Mouse (Mus musculus): ENCODE data around the gene Dnajc11. TPM values are rescaled to one million over a fixed set of nuclear protein-coding genes. Genes with fewer than 3 reads are reported as not detected.

Dnajc11 gene
- polyA plus RNA-seq, 1 experiment from 2014 or later: 78.2 TPM

DNA sequence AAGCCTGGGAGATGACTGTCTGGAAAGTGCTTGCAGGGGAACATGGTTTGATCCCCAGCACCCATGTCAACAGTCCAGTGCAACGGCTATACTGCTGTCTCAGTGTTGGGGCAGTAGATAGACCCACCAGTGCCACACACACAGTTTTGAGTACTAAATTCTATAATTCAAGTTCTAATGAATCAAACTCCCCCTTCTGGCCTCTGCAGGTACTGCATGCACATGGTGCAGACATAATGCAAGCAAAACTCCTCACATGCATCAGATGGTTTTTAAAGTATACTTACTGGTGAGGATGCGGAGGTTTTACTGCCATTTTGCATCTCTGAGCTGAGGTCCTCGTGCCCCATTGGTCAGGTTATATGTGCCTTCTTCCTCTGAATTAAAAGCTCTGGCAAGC lies 42.0 kb downstream of the Dnajc11 start:
- Histone ChIP-seq H3K4me1 (no peaks in the 10 kb centered on the region), H3K36me3 (peaks cover 81% of the 10 kb centered on the region), H3K9ac (no peak overlapping the region), H3K27ac (no peak overlapping the region), H3K9me3 (no peaks in the 10 kb centered on the region), H3K4me2 (replicated peaks) (no peak overlapping the region), H3K27me3 (no peaks in the 10 kb centered on the region), H3K4me3 (no peak overlapping the region)
- no peak for ATAC-seq (ENCODE audit: insufficient number of reproducible peaks, insufficient read depth, low FRiP score, low TSS enrichment)
- WGBS: 91% methylated on average over 3 of the region's 3 CpGs

DNA sequence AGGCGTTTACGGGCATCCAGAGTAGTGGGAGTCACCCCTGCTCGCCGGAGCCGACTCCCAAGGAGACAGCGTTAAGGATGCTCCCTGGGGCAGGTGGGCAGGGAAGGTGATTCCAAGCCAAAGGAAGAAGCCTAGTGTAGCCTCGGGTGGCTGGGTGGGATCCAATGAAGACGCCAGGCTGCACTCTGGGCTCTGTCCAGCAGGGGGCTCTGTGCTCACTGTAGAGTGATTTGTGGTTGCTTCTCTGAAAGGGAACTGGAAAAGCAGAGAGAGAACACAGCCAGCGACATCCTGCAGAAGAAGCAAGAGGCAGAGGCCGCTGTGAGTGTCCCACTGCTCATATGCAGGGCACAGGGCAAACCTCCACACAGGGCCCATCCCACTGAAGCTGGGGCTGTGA lies 44.3 kb downstream of the Dnajc11 start:
- Histone ChIP-seq H3K4me2 (replicated peaks) (no peak overlapping the region), H3K9me3 (no peaks in the 10 kb centered on the region), H3K27me3 (no peaks in the 10 kb centered on the region), H3K4me1 (no peaks in the 10 kb centered on the region), H3K4me3 (no peak overlapping the region), H3K36me3 (peaks cover 80% of the 10 kb centered on the region), H3K27ac (no peak overlapping the region), H3K9ac (no peak overlapping the region; the same call in 1 of the 2 replicates)
- ATAC-seq (ENCODE audit: insufficient number of reproducible peaks, insufficient read depth, low FRiP score, low TSS enrichment): no peak
- 41% methylated on average over 10 of the region's 10 CpGs for WGBS

DNA sequence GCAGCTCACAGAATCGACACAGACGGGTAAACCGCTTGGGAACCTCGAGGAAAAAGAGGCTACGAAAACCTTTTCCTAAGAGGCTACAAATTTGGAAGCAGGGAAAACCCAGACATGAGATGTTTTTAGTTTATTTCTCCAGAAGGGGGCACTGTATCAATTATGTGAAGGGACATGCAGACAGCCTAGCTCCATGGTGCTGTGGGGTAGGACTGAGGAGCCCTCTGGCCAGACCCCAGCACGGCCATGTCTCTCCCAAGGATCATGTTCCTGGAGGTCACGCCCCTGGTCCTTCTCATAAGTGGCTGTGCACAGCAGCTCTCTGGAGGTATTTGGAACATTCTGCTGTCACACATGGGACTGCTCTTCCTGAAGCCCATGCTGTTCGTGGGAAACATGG lies 47.2 kb downstream of the Dnajc11 start:
- no peak overlapping the region for H3K4me2 ChIP-seq (replicated peaks)
- H3K4me3 ChIP-seq: no peak overlapping the region
- 70% methylated on average over 8 of the region's 8 CpGs for WGBS
- H3K4me1 ChIP-seq: 0 out of 2 replicates have a peak, but pooled peaks cover 5% of the 10 kb centered on the region
- peaks cover 68% of the 10 kb centered on the region for H3K36me3 ChIP-seq
- H3K9me3 ChIP-seq: no peaks in the 10 kb centered on the region
- H3K9ac ChIP-seq: no peak overlapping the region
- no peak for ATAC-seq (ENCODE audit: insufficient number of reproducible peaks, insufficient read depth, low FRiP score, low TSS enrichment)
- H3K27me3 ChIP-seq: no peaks in the 10 kb centered on the region
- H3K27ac ChIP-seq: no peak overlapping the region

DNA sequence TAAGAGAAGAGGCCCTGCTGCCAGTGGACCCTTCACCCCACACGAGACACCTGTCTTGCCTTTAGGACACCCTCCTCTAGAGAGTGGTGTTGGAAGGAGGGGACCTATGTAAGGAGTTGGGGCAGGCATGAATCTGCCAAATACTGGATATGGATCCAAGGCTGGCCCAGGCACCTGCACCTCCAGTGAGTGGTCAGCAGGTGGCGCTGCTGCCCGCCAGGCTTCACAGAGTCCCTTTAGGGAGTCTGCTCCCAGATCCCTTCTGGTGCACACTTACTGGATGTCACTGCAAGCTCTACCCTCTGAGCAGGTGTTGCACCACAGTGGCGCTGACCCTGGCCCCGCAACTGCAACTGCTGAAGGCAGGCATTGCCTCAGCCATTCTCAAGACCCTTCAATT lies 47.9 kb downstream of the Dnajc11 start:
- Histone ChIP-seq H3K4me2 (replicated peaks) (no peak overlapping the region), H3K9me3 (no peaks in the 10 kb centered on the region), H3K27me3 (no peaks in the 10 kb centered on the region), H3K27ac (no peak overlapping the region), H3K4me1 (peaks cover 11% of the 10 kb centered on the region; the same call in 1 of the 2 replicates), H3K36me3 (peaks cover 66% of the 10 kb centered on the region), H3K9ac (no peak overlapping the region), H3K4me3 (no peak overlapping the region)
- WGBS: 17% methylated on average over 5 of the region's 5 CpGs
- peak; percentile 42; the same call in 1 of the 2 replicates for ATAC-seq (ENCODE audit: insufficient number of reproducible peaks, insufficient read depth, low FRiP score, low TSS enrichment)

DNA sequence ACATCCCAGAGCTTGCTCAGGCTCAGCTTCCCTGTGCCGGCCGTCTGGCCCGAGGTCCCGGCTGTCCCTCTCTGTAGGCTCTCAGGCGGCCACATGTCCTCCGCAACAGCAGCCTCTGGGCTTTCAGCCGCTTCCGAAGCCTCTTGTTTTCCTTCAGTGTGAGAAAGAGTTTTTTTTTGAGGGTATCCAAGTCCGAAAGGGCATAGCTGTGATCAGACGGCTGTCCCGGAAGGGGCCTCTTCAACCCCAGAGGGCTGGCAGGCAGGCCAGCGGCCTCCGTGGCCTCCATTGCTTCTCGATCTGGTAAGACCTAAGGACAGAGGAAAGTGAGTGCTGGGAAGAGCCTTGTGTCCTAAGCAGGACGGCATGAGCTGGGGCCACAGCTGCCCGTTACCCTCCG lies 49.6 kb downstream of the Dnajc11 start:
- no peaks in the 10 kb centered on the region for H3K27me3 ChIP-seq
- H3K27ac ChIP-seq: no peak overlapping the region
- 50% methylated on average over 17 of the region's 17 CpGs for WGBS
- no peak for ATAC-seq (ENCODE audit: insufficient number of reproducible peaks, insufficient read depth, low FRiP score, low TSS enrichment)
- peaks cover 51% of the 10 kb centered on the region for H3K36me3 ChIP-seq
- no peak overlapping the region for H3K4me3 ChIP-seq
- H3K9me3 ChIP-seq: no peaks in the 10 kb centered on the region
- H3K4me1 ChIP-seq: peaks cover 22% of the 10 kb centered on the region
- no peak overlapping the region for H3K4me2 ChIP-seq (replicated peaks)
- H3K9ac ChIP-seq: no peak overlapping the region

DNA sequence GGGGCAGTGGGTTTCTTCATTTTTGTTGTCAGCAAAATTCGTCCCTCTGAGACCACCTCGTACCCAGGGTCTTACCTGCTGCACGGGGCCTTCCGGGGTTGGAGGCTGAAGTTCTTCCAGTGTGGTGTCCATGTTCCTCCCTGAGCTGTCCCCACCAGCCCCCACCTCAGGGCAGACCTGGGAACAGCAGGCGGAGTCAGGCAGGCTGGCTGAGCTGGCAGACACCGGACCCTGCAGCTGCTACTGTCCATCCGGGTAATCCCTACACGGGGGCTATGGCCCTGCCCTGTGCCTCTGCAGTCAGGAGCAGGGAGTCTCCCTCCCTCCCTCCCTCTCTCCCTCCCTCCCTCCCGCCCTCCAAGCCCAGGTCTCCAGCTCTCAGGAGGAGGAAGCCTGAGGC lies 50.1 kb downstream of the Dnajc11 start:
- H3K9me3 ChIP-seq: no peaks in the 10 kb centered on the region
- peak overlapping the region; percentile 23; the same call in 1 of the 2 replicates for H3K27ac ChIP-seq
- H3K4me3 ChIP-seq: no peak overlapping the region
- peaks cover 24% of the 10 kb centered on the region for H3K4me1 ChIP-seq
- H3K36me3 ChIP-seq: peaks cover 49% of the 10 kb centered on the region
- no peak overlapping the region; the same call in 1 of the 2 replicates for H3K9ac ChIP-seq
- H3K4me2 ChIP-seq (replicated peaks): no peak overlapping the region
- H3K27me3 ChIP-seq: no peaks in the 10 kb centered on the region
- WGBS: 21% methylated on average over 8 of the region's 9 CpGs
- ATAC-seq (ENCODE audit: insufficient number of reproducible peaks, insufficient read depth, low FRiP score, low TSS enrichment): peak; percentile 23; the same call in 1 of the 2 replicates

DNA sequence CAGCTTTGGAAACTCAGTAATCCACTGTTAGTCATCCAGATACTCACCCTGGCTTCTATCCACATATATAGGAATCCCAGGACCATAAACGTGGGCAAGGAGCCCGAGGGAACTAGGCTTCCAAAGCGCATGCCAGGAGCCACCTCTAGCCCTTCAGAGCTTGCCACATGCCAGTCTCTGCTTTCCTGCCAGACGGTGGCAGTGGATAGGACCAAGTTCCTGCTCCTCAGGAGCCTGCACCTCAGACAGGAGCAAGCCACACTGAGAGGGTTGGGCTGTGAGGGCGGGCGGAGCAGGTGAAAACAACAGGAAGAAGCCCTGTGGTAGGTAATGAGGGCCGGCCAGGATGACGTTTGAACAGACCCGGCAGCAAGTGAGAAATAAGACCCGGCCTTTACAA lies 52.4 kb downstream of the Dnajc11 start:
- H3K4me2 ChIP-seq (replicated peaks): no peak overlapping the region
- no peaks in the 10 kb centered on the region for H3K9me3 ChIP-seq
- 0 out of 2 replicates have a peak overlapping the region, but pooled peaks have one; percentile 24 for H3K9ac ChIP-seq
- ATAC-seq (ENCODE audit: insufficient number of reproducible peaks, insufficient read depth, low FRiP score, low TSS enrichment): no peak
- H3K4me1 ChIP-seq: peaks cover 32% of the 10 kb centered on the region
- H3K27me3 ChIP-seq: no peaks in the 10 kb centered on the region
- no peak overlapping the region for H3K4me3 ChIP-seq
- peaks cover 36% of the 10 kb centered on the region for H3K36me3 ChIP-seq
- H3K27ac ChIP-seq: 0 out of 2 replicates have a peak overlapping the region, but pooled peaks have one; percentile 23
- 33% methylated on average over 10 of the region's 10 CpGs for WGBS

DNA sequence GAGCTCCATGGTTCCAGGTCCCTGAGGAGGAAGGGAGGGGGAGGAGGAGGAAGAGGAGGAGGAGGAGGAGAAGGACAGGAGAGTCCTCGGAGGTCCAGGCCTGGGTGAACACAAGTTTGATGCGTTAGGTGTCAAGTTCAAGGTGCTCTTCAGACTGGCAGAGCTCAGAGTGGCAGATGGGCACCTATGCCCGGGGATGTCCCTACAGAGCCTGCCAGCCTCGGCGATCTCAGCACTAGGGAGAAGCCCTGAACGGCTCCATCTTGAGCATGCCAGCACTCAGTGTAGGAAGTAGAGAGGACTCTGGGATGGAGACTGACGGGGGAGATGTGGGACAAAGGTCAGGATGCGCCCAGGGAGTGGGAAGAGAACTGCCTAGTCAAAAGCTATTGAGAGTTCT lies 53.2 kb downstream of the Dnajc11 start:
- H3K4me2 ChIP-seq (replicated peaks): no peak overlapping the region
- no peaks in the 10 kb centered on the region for H3K27me3 ChIP-seq
- 0 out of 2 replicates have a peak overlapping the region, but pooled peaks have one; percentile 24 for H3K9ac ChIP-seq
- 73% methylated on average over 8 of the region's 8 CpGs for WGBS
- no peak for ATAC-seq (ENCODE audit: insufficient number of reproducible peaks, insufficient read depth, low FRiP score, low TSS enrichment)
- peaks cover 38% of the 10 kb centered on the region for H3K36me3 ChIP-seq
- H3K4me3 ChIP-seq: no peak overlapping the region
- H3K4me1 ChIP-seq: peaks cover 32% of the 10 kb centered on the region
- no peaks in the 10 kb centered on the region for H3K9me3 ChIP-seq
- no peak overlapping the region for H3K27ac ChIP-seq

DNA sequence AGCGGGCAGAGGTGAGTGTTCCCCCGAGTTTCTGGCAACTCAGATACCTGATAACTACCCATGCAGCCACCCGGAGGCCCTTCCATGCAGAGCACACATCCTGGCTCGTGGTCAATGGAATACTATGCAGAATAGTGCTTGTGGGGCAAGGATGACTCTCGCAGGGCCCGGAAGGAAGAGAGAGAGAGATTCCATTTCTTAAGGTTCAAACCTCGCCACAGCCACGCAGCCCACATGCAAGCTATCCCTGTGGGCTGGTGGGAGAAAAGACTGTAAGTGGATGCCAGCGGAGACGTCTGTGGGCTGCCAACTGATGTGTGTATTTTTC lies 54.5 kb downstream of the Dnajc11 start:
- Histone ChIP-seq H3K27me3 (no peaks in the 10 kb centered on the region), H3K4me2 (replicated peaks) (peak overlapping the region; percentile 79), H3K9me3 (no peaks in the 10 kb centered on the region), H3K4me3 (peak overlapping the region; percentile 83), H3K4me1 (peaks cover 32% of the 10 kb centered on the region), H3K27ac (peak overlapping the region; percentile 89; the same call in 1 of the 2 replicates), H3K9ac (peak overlapping the region; percentile 96), H3K36me3 (peaks cover 44% of the 10 kb centered on the region)
- no peak for ATAC-seq (ENCODE audit: insufficient number of reproducible peaks, insufficient read depth, low FRiP score, low TSS enrichment)
- WGBS: 23% methylated on average over 10 of the region's 10 CpGs

DNA sequence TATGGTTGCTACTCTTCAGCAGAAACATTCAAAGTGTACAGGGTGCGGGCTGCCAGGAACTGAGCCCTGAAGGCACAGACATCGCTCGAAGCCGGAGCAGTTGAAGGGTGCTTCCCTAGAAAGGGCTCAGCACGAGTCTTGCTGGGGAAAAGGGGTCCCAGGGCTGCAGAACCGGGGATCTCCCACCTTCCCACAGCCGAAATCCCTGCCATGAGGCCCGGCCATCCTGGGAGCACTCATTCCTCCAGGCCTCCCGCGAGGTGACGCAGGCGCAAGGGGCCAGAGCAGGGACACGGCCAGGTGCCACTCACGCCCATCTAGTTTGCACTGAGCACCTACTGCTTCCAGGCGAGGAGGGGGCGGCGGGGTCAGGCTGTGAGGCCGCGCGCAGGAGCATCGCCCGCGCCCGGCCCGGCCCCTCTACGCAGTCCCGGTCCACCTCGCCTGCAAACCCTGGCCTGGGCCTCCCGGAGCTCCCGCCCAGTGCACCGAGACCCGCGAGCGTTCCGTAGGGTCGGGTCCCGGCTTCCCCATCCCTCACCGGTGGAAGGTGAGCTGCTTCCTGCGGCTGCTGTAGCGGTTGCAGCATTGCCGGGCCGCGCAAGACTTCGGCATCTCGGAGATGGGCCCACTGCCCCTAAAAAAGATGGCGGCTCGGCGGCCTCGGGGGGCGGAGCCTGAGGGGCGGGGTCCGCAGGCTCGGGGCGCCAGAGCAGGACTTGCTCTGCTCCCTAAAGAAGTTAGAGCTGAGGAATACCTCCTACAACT lies 55.0 kb downstream of the Dnajc11 start, which contains the start of gene Thap3:
Thap3 (minus strand) TSS at position 656 of the 768 bp plus-strand sequence.
- Histone ChIP-seq H3K27ac (peak within 1 kb of the TSS; percentile 89), H3K4me1 (peaks cover 36% of the 10 kb centered on the region)

DNA sequence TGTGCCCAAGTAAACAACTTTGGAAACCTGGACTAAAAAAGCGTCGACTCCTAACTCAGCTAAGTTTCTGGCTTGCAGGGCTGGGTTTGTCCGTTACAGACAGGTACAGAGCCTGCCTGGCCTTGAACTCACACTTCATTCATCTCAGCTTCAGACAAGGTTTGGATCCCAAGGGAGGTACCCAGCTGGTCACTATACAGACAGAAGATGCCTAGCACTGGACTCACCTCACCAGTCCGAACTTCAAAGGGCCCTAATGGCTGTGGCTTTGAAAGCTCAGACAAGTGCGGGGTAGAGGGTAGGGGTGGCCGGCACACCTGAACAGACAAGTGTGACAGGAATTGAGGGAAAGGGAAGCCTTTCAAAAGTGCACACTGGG lies 55.6 kb downstream of the Dnajc11 start:
- Histone ChIP-seq H3K27me3 (no peaks in the 10 kb centered on the region), H3K36me3 (peaks cover 43% of the 10 kb centered on the region), H3K4me3 (peak overlapping the region; percentile 83), H3K4me2 (replicated peaks) (peak overlapping the region; percentile 79), H3K9me3 (no peaks in the 10 kb centered on the region), H3K9ac (peak overlapping the region; percentile 96; the same call in 1 of the 2 replicates), H3K27ac (peak overlapping the region; percentile 89; the same call in 1 of the 2 replicates), H3K4me1 (peaks cover 37% of the 10 kb centered on the region)
- WGBS: 32% methylated on average over 6 of the region's 6 CpGs
- ATAC-seq (ENCODE audit: insufficient number of reproducible peaks, insufficient read depth, low FRiP score, low TSS enrichment): 0 out of 2 replicates have a peak, but pooled peaks have one; percentile 2

More for the DNA sequence above, 55.0 kb downstream of the Dnajc11 start, which contains the start of gene Thap3:
- Histone ChIP-seq H3K9ac (peak within 1 kb of the TSS; percentile 96), H3K9me3 (no peaks in the 10 kb centered on the region), H3K4me2 (replicated peaks) (peak within 1 kb of the TSS; percentile 79), H3K36me3 (peaks cover 45% of the 10 kb centered on the region), H3K27me3 (no peaks in the 10 kb centered on the region), H3K4me3 (peak within 1 kb of the TSS; percentile 83)
- ATAC-seq (ENCODE audit: insufficient number of reproducible peaks, insufficient read depth, low FRiP score, low TSS enrichment): peak; percentile 58
- whole genome bisulfite sequencing: under 1% methylated on average over 54 of the region's 54 CpGs

DNA sequence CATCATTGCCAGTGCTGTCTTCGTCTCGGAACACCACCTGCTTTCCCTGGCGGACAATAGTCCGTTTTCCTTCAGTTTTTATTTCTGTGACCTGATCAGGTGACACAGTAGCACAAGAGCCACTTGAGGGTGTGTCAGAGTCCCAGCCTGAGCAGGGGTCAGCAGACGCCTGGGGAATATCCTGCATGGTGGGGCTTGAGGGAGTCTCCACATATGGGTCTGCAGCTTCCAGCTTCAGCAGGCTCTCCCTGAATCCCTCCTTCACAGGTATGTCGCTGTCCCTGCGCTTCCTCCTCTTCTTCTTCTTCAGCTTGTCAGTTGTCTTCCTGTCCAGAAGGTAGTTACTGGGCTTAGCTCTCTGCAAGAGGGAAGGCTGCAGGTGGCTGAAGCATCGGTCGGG lies 58.6 kb downstream of the Dnajc11 start:
- H3K27me3 ChIP-seq: no peaks in the 10 kb centered on the region
- H3K36me3 ChIP-seq: peaks cover 32% of the 10 kb centered on the region
- H3K4me1 ChIP-seq: peaks cover 29% of the 10 kb centered on the region
- ATAC-seq (ENCODE audit: insufficient number of reproducible peaks, insufficient read depth, low FRiP score, low TSS enrichment): no peak
- no peak overlapping the region for H3K27ac ChIP-seq
- no peak overlapping the region for H3K4me3 ChIP-seq
- no peak overlapping the region for H3K4me2 ChIP-seq (replicated peaks)
- H3K9ac ChIP-seq: no peak overlapping the region
- 93% methylated on average over 9 of the region's 9 CpGs for WGBS
- H3K9me3 ChIP-seq: no peaks in the 10 kb centered on the region
